Mouse (Mus musculus) hindbrain, embryonic 11.5 days (tissue): ENCODE measurements around the gene Gmfb. TPM values are rescaled to one million over a fixed set of nuclear protein-coding genes. Genes with fewer than 3 reads are reported as not detected.
A peak's percentile ranks its signal among the peaks of the same experiment; 100 is the strongest.

Experiments
- ATAC-seq: fragments of 200-750 bp; cut with Nextera tagmentation; 2 replicates; pipeline ENCODE4 v1.8.0; 2017; ENCODE audit warnings: mild to moderate bottlenecking, moderate TSS enrichment, moderate library complexity; ENCODE audit not compliant: low FRiP score
- DNase-seq: peaks from one replicate; pipeline ENCODE4 v3.0.0-alpha.2; 2015; ENCODE audit warnings: low spot score
- H3K27ac ChIP-seq: fragments of 300-500 bp; sonication (generic); 2 replicates; pipeline ENCODE4 v1.5.1; 2014; ENCODE audit warnings: mild to moderate bottlenecking, low read depth, low read length
- H3K27me3 ChIP-seq: fragments of 300-500 bp; sonication (generic); 2 replicates; pipeline ENCODE4 v1.6.1; 2014; ENCODE audit warnings: mild to moderate bottlenecking, low read length, moderate library complexity, mixed read lengths; ENCODE audit not compliant: control insufficient read depth, insufficient read depth
- H3K36me3 ChIP-seq: fragments of 300-500 bp; sonication (generic); 2 replicates; pipeline ENCODE4 v1.6.1; 2014; ENCODE audit warnings: mild to moderate bottlenecking, low read length, moderate library complexity, mixed read lengths; ENCODE audit not compliant: control insufficient read depth, insufficient read depth
- H3K4me1 ChIP-seq: fragments of 300-500 bp; sonication (generic); replicated peaks from 2 replicates; pipeline ENCODE4 v1.6.1; 2014; ENCODE audit warnings: low read length, mixed read lengths; ENCODE audit not compliant: control insufficient read depth, insufficient read depth
- H3K4me2 ChIP-seq: fragments of 300-500 bp; sonication (generic); replicated peaks from 2 replicates; pipeline ENCODE4 v1.6.1; 2014; ENCODE audit warnings: mild to moderate bottlenecking, low read depth, low read length
- H3K4me3 ChIP-seq: fragments of 300-500 bp; sonication (generic); 2 replicates; pipeline ENCODE4 v1.5.1; 2014; ENCODE audit warnings: low read depth, low read length
- H3K9ac ChIP-seq: fragments of 300-500 bp; sonication (generic); 2 replicates; pipeline ENCODE4 v1.6.1; 2014; ENCODE audit warnings: low read depth, low read length
- H3K9me3 ChIP-seq: fragments of 300-500 bp; sonication (generic); 2 replicates; pipeline ENCODE4 v1.6.1; 2016; ENCODE audit warnings: low read length; ENCODE audit not compliant: control insufficient read depth
- WGBS: fragments of 180-500 bp; shearing (Covaris S2); extraction: QIAGEN DNeasy Blood & Tissue Kit; methylation state at CpG from one replicate; pipeline ENCODE4 v1.1.7; 2014; 5-methylcytosine and 5-hydroxymethylcytosine counted together
- polyA plus RNA-seq: library from polyadenylated mRNA; unstranded; fragments of >200 nt; fragmentation: Nextera tagmentation; extraction: Ambion mirVana; gene quantifications from 2 replicates; pipeline ENCODE4 v1.2.1, GENCODE M21; 2014

Gene Gmfb
- polyA plus RNA-seq, 1 experiment from 2014 or later, result 108 TPM

- ATAC-seq, result no peak
- DNase-seq, result no peak
- H3K9ac ChIP-seq, result no peak overlapping the region
- WGBS, result 94% methylated on average over 7 of the region's 7 CpGs
- no peak overlapping the region for H3K27ac ChIP-seq
- H3K4me2 ChIP-seq, result no peak overlapping the region
- H3K36me3 ChIP-seq, result peaks cover 18% of the 10 kb centered on the region
- peaks cover 4% of the 10 kb centered on the region; the same call in 1 of the 2 replicates for H3K9me3 ChIP-seq
- H3K4me1 ChIP-seq, result no peaks in the 10 kb centered on the region
- H3K27me3 ChIP-seq, result no peaks in the 10 kb centered on the region
- no peak overlapping the region for H3K4me3 ChIP-seq
Measured at GRCm38 (mm10) chr14:46779217-46779616, 42.8 kb downstream of the Gmfb start.

DNA sequence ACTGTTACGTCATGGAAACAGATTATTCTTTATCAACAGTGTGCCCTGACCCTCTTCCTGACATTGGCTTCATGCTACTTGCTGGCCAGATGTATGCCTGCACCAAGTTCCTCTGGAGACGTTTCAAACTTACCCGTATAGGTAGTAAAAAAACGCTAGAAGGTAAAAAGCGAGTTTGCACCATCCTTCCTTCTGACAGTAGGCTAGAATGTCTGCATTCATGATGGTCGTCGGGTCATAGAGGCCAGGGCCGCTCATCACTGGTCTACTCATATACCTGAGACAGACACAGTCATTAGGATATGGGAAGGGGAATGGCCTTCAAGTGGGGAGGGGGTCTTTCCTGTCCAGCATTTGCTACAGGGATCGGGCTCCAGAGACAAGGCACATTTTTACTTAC lies 43.3 kb downstream of the Gmfb start:
- H3K27me3 ChIP-seq, result no peaks in the 10 kb centered on the region
- no peak overlapping the region for H3K27ac ChIP-seq
- no peak overlapping the region for H3K4me2 ChIP-seq
- no peak overlapping the region for H3K4me3 ChIP-seq
- WGBS, result 98% methylated on average over 9 of the region's 9 CpGs
- DNase-seq (no peak), ATAC-seq (no peak)
- H3K4me1 ChIP-seq, result no peaks in the 10 kb centered on the region
- H3K9me3 ChIP-seq, result peaks cover 4% of the 10 kb centered on the region; the same call in 1 of the 2 replicates
- H3K9ac ChIP-seq, result no peak overlapping the region
- H3K36me3 ChIP-seq, result peaks cover 18% of the 10 kb centered on the region

DNA sequence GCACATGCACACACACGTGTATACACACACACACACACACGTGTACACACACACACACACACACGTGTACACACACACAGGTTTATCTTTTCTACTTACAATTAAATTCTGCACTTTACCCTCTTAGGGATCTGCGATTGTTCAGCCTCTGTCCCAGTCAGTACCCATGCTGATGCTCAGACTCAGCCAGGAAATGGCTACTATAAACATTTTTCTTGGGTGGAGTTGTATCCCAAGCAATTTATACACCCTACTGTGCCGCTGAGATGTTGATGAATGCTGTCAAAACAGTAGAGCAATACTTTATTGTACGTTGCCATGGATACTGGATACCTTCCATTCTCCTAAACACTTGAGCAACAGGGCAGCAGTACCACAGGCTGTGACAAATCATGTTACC lies 52.0 kb downstream of the Gmfb start:
- H3K36me3 ChIP-seq, result no peaks in the 10 kb centered on the region
- no peak for ATAC-seq
- DNase-seq, result no peak
- no peak overlapping the region for H3K4me3 ChIP-seq
- H3K9ac ChIP-seq, result no peak overlapping the region
- H3K9me3 ChIP-seq, result no peaks in the 10 kb centered on the region
- H3K4me2 ChIP-seq, result no peak overlapping the region
- no peaks in the 10 kb centered on the region for H3K27me3 ChIP-seq
- H3K27ac ChIP-seq, result no peak overlapping the region
- H3K4me1 ChIP-seq, result no peaks in the 10 kb centered on the region
- 89% methylated on average over 6 of the region's 6 CpGs for WGBS

- Histone ChIP-seq H3K4me2 (no peak overlapping the region), H3K27me3 (no peaks in the 10 kb centered on the region), H3K4me1 (no peaks in the 10 kb centered on the region), H3K27ac (no peak overlapping the region), H3K9me3 (no peaks in the 10 kb centered on the region), H3K9ac (no peak overlapping the region), H3K4me3 (no peak overlapping the region), H3K36me3 (no peaks in the 10 kb centered on the region)
- no peak for DNase-seq
- 88% methylated on average over 12 of the region's 12 CpGs for WGBS
- ATAC-seq, result no peak
Measured at GRCm38 (mm10) chr14:46767116-46767515, 54.9 kb downstream of the Gmfb start.

DNA sequence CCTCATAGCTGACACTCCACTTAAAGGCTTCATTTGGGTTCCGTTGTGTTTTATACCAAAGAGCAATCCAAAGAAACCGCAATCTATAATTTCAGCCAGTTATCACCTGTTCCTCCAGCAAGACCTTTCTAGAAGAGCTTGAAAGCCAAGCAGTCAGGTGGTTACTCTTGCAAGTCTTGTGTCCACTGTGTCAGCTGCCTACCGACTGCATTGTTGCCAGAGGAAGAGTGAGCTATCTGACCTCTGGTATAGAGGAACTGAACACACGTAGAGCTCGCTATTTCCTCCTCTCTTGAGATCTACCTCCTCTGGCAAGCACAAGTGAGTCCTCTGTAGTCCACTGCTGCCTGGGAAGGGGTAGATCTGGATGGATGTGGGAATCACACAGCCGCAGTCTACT lies 60.9 kb downstream of the Gmfb start:
- Histone ChIP-seq H3K9ac (peak overlapping the region; percentile 27; the same call in 1 of the 2 replicates), H3K36me3 (no peaks in the 10 kb centered on the region), H3K4me2 (peak overlapping the region; percentile 82), H3K4me3 (peak overlapping the region; percentile 70), H3K4me1 (no peaks in the 10 kb centered on the region; the same call in 1 of the 2 replicates), H3K27me3 (no peaks in the 10 kb centered on the region), H3K9me3 (no peaks in the 10 kb centered on the region), H3K27ac (no peak overlapping the region)
- ATAC-seq (no peak), DNase-seq (no peak)
- WGBS, result 47% methylated on average over 6 of the region's 6 CpGs

- under 1% methylated on average over 54 of the region's 54 CpGs for WGBS
- Histone ChIP-seq H3K27ac (no peak within 1 kb of the TSS), H3K9me3 (no peaks in the 10 kb centered on the region), H3K4me3 (peak within 1 kb of the TSS; percentile 70), H3K9ac (peak within 1 kb of the TSS; percentile 66), H3K27me3 (no peaks in the 10 kb centered on the region), H3K36me3 (no peaks in the 10 kb centered on the region), H3K4me2 (peak within 1 kb of the TSS; percentile 82), H3K4me1 (no peaks in the 10 kb centered on the region; the same call in 1 of the 2 replicates)
- peak; percentile 100 for ATAC-seq
- DNase-seq, result peak; percentile 91
Measured at GRCm38 (mm10) chr14:46760355-46761029, 61.5 kb downstream of the Gmfb start, which contains the start of gene Cdkn3. TSS of gene Cdkn3 (plus strand) at chr14:46760541.

DNA sequence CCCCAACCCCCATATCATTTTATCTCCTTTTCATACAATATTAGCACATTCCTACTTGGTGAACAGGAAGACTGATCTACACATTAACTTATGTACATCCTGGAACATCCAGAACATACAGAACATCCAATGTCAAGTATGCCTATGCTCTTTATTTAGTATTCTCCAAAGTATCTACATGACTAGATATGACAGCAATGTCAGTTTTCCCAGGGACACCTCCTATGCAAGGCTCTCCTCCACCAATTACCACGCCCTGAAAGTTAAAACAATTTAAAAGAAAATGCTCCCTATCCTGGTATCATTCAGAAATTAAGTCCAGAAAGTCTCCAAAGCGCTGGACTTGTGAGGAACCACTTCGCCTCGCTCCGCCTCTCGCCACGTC lies 62.1 kb downstream of the Gmfb start:
- DNase-seq (no peak), ATAC-seq (no peak; the same call in 1 of the 2 replicates)
- H3K9me3 ChIP-seq, result no peaks in the 10 kb centered on the region
- no peaks in the 10 kb centered on the region for H3K36me3 ChIP-seq
- H3K4me2 ChIP-seq, result 0 out of 2 replicates have a peak overlapping the region, but pooled peaks have one; percentile 82
- no peaks in the 10 kb centered on the region; the same call in 1 of the 2 replicates for H3K4me1 ChIP-seq
- WGBS, result under 1% methylated on average over 7 of the region's 7 CpGs
- H3K9ac ChIP-seq, result no peak overlapping the region
- no peak overlapping the region for H3K27ac ChIP-seq
- H3K4me3 ChIP-seq, result peak overlapping the region; percentile 70
- no peaks in the 10 kb centered on the region for H3K27me3 ChIP-seq
